Mouse (Mus musculus) inflammation-experienced regulatory T-cells, adult 6 months (primary cell): ENCODE measurements at regions not wholly inside any gene's neighbourhood (a gene's known extent, or its start where the extent isn't known, plus 50 kb on each side); places are given as distances from the start of the nearest gene placed in this dataset.

Experiments used
- ATAC-seq: one replicate; pipeline ENCODE4 v1.8.0; 2017

- no peak for ATAC-seq
Observed at GRCm38 (mm10) chr3:39592349-39593117, 705.8 kb downstream of the Fat4 start.

- ATAC-seq: no peak
Observed at GRCm38 (mm10) chr3:39609937-39610336, 723.2 kb downstream of the Fat4 start.

- no peak for ATAC-seq
Observed at GRCm38 (mm10) chr3:39612408-39612807, 725.7 kb downstream of the Fat4 start.

GRCm38 (mm10) chr3:39637924-39638323 is 751.2 kb downstream of the Fat4 start:
- no peak for ATAC-seq

GRCm38 (mm10) chr3:39643194-39643593 is 756.5 kb downstream of the Fat4 start:
- ATAC-seq: no peak

GRCm38 (mm10) chr3:39666817-39667216 is 780.1 kb downstream of the Fat4 start:
- ATAC-seq: no peak

GRCm38 (mm10) chr3:39669145-39669544 is 782.4 kb downstream of the Fat4 start:
- no peak for ATAC-seq

GRCm38 (mm10) chr3:39673997-39674396 is 787.3 kb downstream of the Fat4 start:
- ATAC-seq: no peak

GRCm38 (mm10) chr3:39674927-39675326 is 788.2 kb downstream of the Fat4 start:
- ATAC-seq: no peak

GRCm38 (mm10) chr3:39705610-39706009 is 818.9 kb downstream of the Fat4 start:
- no peak for ATAC-seq

GRCm38 (mm10) chr3:39712795-39713709 is 818.0 kb upstream of the Intu start:
- no peak for ATAC-seq

GRCm38 (mm10) chr3:39714056-39714592 is 817.0 kb upstream of the Intu start:
- no peak for ATAC-seq

GRCm38 (mm10) chr3:39718946-39719545 is 812.0 kb upstream of the Intu start:
- no peak for ATAC-seq

GRCm38 (mm10) chr3:39725755-39726154 is 805.3 kb upstream of the Intu start:
- no peak for ATAC-seq

GRCm38 (mm10) chr3:39736639-39737038 is 794.4 kb upstream of the Intu start:
- ATAC-seq: no peak

GRCm38 (mm10) chr3:39745947-39746346 is 785.1 kb upstream of the Intu start:
- no peak for ATAC-seq

- no peak for ATAC-seq
Observed at GRCm38 (mm10) chr3:39768981-39769568, 762.0 kb upstream of the Intu start.

GRCm38 (mm10) chr3:39776278-39777039 is 754.6 kb upstream of the Intu start:
- no peak for ATAC-seq

- no peak for ATAC-seq
Observed at GRCm38 (mm10) chr3:39779690-39780218, 751.3 kb upstream of the Intu start.

GRCm38 (mm10) chr3:39780270-39780669 is 750.8 kb upstream of the Intu start:
- no peak for ATAC-seq

GRCm38 (mm10) chr3:39784901-39785300 is 746.2 kb upstream of the Intu start:
- ATAC-seq: no peak

- no peak for ATAC-seq
Observed at GRCm38 (mm10) chr3:39809586-39809985, 721.5 kb upstream of the Intu start.
